Mouse (Mus musculus): Measurements from ENCODE around the gene Taf1c.

DNA sequence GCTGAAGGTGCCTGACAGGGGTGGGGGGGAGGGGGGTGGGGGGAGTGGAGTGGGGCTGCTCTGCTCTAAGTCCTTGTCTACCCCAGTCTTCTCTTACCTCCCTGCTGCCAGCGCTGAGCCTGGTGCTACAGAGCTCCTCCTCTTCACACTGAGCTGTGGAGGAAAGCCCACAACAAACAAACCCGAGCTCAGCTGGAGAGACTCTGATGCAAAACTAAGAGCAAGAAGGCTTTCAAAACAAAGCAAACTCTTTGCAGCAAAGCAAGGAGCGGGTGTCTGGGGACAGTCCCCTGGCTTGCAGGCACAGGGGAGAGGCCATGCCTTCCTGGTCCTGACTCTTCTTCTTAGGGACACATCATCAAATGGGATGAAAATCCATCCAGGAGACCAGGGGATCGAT, 35.1 kb downstream of the Taf1c start:
- TF ChIP-seq CTCF (IDR thresholded peaks at IDR 0.05; ENCODE audit: low read depth): no peak
- TF ChIP-seq EP300 (IDR thresholded peaks at IDR 0.05; ENCODE audit: low read depth): no peak

All from liver, postnatal 0 days (tissue).